Mouse (Mus musculus): Measurements from ENCODE around the gene Zmat5. TPM values are rescaled to one million over a fixed set of nuclear protein-coding genes. Genes with fewer than 3 reads are reported as not detected.

Gene Zmat5
- 60.7 and 65.3 TPM in 2 replicates for polyA plus RNA-seq (2016; fragmentation: Nextera tagmentation; extraction: Ambion mirVana)

DNA sequence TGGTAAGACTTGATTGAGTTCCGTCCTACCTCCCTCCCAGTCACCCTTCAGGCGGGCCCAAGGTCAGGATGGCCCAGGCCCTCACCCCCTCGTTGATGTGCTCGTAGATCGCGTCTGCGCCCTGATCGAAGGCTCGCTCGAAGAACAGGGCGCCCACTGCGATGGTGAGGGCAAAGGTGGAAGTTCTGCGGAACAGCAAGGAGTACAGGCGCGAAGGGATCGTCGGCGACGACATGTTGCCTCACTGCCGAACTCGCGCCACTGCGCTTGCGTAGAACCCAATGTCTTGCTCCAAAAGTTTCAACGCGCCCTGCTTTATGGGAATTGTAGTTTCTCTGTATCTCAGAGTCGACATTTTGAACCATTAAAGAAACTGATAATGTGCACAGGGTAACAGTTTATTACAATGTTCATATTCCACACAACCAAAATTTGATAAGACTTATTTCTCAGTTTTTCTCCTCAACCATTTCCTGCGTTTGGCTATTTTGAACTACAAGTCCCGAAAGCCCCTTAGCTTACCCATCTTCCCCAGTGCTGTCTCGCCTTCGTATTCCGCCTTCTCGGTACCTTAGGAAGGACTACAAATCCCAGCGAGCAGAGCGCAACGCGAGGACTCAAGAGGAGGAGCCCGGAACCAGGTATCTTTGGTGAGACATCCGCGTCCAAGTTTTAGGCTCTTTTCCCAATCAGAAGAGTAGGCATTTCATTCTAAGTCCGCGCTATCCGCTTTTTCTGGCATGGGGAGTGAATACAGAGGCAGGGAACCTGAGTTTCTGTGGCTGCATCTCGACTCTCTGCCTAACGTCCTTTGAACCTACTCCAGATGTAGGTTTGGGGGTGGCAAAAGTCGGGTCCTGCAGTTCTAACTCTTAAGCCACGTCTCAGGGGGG is at the start of gene Zmat5, which contains the start of gene Uqcr10:
Gene Zmat5, plus strand, starts transcription at position 607 of the 893 bp plus-strand sequence.
Gene Uqcr10, minus strand, starts transcription at position 271 of the 893 bp plus-strand sequence.
- peak within 1 kb of the TSS; percentile 78 for H3K4me2 ChIP-seq (replicated peaks)
- peaks cover 18% of the 10 kb centered on the region for H3K36me3 ChIP-seq
- H3K4me1 ChIP-seq = peaks cover 12% of the 10 kb centered on the region
- no peaks in the 10 kb centered on the region for H3K9me3 ChIP-seq
- peak; percentile 94 for ATAC-seq (ENCODE audit: insufficient number of reproducible peaks, insufficient read depth, low FRiP score, low TSS enrichment)
- H3K27me3 ChIP-seq = no peaks in the 10 kb centered on the region
- peak within 1 kb of the TSS; percentile 65 for H3K27ac ChIP-seq
- H3K4me3 ChIP-seq = peak within 1 kb of the TSS; percentile 86
- H3K9ac ChIP-seq = peak within 1 kb of the TSS; percentile 83
- under 1% methylated on average over 47 of the region's 47 CpGs for WGBS

DNA sequence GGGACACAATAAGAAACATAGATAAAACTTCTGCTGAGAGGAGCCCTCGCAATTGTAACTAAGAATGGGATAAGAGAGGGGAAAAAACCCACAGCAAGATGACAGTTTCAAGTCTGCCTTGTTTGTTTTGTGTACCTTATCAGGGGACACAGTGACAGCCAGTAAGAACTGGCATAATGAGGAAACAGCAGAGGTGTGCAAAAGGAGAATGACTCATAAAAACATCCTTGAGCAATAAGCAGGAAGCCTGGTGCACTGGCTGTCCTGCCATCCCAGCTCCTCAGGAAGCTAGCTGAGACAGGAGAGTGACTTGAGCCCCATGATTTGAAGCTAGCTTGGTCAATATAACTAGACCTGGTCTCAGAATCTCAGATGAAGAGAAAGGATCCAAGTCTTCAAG is 44.7 kb upstream of the Zmat5 start:
- Histone ChIP-seq H3K9ac (no peak overlapping the region), H3K4me2 (replicated peaks) (no peak overlapping the region), H3K4me3 (no peak overlapping the region), H3K9me3 (no peaks in the 10 kb centered on the region), H3K27ac (no peak overlapping the region), H3K36me3 (peaks cover 55% of the 10 kb centered on the region), H3K27me3 (no peaks in the 10 kb centered on the region), H3K4me1 (no peaks in the 10 kb centered on the region)
- 82% methylated on average over 1 of the region's 1 CpGs for WGBS
- no peak for ATAC-seq (ENCODE audit: insufficient number of reproducible peaks, insufficient read depth, low FRiP score, low TSS enrichment)

DNA sequence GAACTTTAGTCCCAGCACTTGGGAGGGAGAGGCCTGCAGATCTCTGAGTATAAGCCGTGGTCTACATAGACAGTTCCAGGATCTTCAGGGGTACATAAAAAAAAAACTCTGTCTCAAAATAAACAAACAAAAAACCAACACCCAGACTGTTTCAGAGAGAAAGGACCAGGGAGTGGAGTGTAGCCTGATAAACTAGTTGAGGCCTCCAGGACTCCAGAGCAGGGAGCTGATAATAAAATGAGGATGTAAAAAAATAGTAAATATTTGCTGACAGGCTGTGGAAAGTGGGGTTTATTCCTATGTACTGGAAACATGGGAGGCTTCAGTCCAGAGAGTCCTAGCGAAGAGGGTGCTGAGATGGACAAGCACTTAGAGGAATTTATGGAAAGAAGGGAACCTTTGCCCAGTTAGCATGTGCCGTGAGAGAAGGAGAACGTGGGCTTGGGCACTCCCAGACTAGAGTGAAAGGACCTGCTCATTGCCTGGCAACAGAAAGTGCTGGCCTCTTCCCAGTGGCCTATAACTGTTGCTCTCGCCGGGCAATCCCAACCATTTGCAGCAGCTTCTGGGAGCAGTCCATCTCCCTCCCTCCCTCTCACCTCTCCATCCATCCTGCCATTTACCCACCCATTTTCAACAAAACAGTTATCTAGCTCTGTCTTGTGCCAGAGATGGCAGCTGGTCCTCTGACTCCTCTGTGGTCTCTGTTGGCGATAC is 44.0 kb upstream of the Zmat5 start:
- no peak overlapping the region for H3K27ac ChIP-seq
- H3K36me3 ChIP-seq = peaks cover 48% of the 10 kb centered on the region
- no peak overlapping the region for H3K4me3 ChIP-seq
- H3K27me3 ChIP-seq = no peaks in the 10 kb centered on the region
- no peak overlapping the region for H3K4me2 ChIP-seq (replicated peaks)
- no peaks in the 10 kb centered on the region for H3K4me1 ChIP-seq
- 83% methylated on average over 7 of the region's 7 CpGs for WGBS
- H3K9ac ChIP-seq = no peak overlapping the region
- ATAC-seq (ENCODE audit: insufficient number of reproducible peaks, insufficient read depth, low FRiP score, low TSS enrichment) = no peak
- H3K9me3 ChIP-seq = no peaks in the 10 kb centered on the region

DNA sequence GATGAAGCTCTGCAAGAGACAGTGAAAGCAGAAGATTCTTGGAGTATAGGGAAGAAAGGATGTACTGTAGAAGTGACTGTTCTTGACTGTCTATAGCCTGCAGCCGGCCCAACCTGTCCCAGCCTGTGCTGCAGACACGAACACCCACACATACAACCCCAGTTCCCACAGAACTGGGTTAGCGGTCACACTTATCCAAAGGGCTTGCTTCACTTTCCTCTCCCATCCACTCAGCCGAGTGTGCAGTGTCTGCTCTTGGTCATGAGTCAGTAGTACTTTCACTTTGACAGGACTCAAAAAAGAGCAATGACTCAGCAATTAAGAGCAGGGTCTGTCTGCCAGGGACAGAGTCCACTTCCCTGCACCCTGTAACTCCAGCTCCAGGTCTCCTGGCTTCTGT is 43.2 kb upstream of the Zmat5 start:
- no peaks in the 10 kb centered on the region for H3K9me3 ChIP-seq
- H3K9ac ChIP-seq = no peak overlapping the region
- 83% methylated on average over 4 of the region's 4 CpGs for WGBS
- H3K36me3 ChIP-seq = peaks cover 48% of the 10 kb centered on the region
- no peaks in the 10 kb centered on the region for H3K27me3 ChIP-seq
- H3K4me2 ChIP-seq (replicated peaks) = no peak overlapping the region
- H3K4me3 ChIP-seq = no peak overlapping the region
- no peaks in the 10 kb centered on the region for H3K4me1 ChIP-seq
- H3K27ac ChIP-seq = no peak overlapping the region
- no peak for ATAC-seq (ENCODE audit: insufficient number of reproducible peaks, insufficient read depth, low FRiP score, low TSS enrichment)

DNA sequence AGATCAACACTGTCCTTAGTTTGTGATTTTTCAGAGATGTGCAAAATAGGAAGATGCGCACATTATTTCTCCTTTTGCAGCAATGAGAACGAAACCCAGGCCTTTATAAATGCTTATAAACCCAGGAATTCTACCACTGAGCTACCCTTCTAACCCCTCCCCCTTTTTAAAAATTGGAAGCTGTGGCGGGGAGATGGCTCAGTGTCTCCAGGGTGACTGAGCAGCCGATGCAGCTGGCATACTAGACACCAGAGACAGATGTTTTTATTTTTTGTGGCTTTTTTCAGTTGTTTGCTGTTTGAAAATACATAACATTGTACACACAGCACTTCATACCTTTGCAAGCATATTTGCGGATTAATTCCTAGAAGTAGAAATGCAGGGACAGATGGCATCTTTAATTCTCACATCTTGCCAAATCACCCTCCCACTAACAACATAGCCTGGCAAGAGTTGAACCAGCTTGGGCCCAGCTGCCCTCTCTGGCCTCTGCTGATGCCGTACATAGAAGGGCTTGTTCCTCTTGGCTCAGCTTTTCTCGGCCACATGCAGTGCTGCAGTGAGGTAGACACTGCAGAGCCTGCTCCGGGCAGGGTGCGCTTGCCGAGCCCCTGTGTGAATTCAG is 42.5 kb upstream of the Zmat5 start:
- Histone ChIP-seq H3K9ac (no peak overlapping the region), H3K36me3 (peaks cover 48% of the 10 kb centered on the region), H3K9me3 (no peaks in the 10 kb centered on the region), H3K4me1 (no peaks in the 10 kb centered on the region), H3K27ac (no peak overlapping the region), H3K4me2 (replicated peaks) (no peak overlapping the region), H3K4me3 (no peak overlapping the region), H3K27me3 (no peaks in the 10 kb centered on the region)
- no peak for ATAC-seq (ENCODE audit: insufficient number of reproducible peaks, insufficient read depth, low FRiP score, low TSS enrichment)
- 87% methylated on average over 10 of the region's 10 CpGs for WGBS

GRCm38 (mm10) chr11:4662496-4662878 is 42.0 kb upstream of the Zmat5 start:
- Histone ChIP-seq H3K36me3 (peaks cover 48% of the 10 kb centered on the region), H3K9ac (no peak overlapping the region), H3K27ac (no peak overlapping the region), H3K4me2 (replicated peaks) (no peak overlapping the region), H3K4me3 (no peak overlapping the region), H3K27me3 (no peaks in the 10 kb centered on the region), H3K4me1 (no peaks in the 10 kb centered on the region), H3K9me3 (no peaks in the 10 kb centered on the region)
- 90% methylated on average over 11 of the region's 11 CpGs for WGBS
- ATAC-seq (ENCODE audit: insufficient number of reproducible peaks, insufficient read depth, low FRiP score, low TSS enrichment) = no peak

DNA sequence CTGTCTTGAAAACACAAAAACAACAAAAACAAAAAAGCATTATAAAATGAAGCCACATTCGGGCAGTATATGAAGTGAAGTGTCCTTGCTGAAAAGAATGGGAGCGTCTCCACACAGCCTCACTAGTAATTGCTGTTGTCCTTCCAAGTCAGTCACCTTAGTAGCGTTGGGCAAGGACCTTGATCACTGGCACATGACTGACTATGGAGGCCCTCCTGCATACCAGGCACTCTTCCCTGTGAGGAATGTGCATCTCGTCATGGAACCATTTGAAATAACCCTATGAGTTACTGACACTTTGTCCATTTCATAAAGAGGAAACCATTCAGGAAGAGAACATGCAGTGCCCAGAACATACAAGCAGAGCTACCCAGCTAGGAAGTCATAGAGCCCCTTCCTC is 32.7 kb upstream of the Zmat5 start:
- H3K9me3 ChIP-seq = no peaks in the 10 kb centered on the region
- WGBS = 88% methylated on average over 4 of the region's 4 CpGs
- H3K27me3 ChIP-seq = no peaks in the 10 kb centered on the region
- no peak overlapping the region for H3K27ac ChIP-seq
- peaks cover 56% of the 10 kb centered on the region for H3K36me3 ChIP-seq
- no peak overlapping the region for H3K9ac ChIP-seq
- H3K4me1 ChIP-seq = no peaks in the 10 kb centered on the region
- no peak overlapping the region for H3K4me3 ChIP-seq
- H3K4me2 ChIP-seq (replicated peaks) = no peak overlapping the region
- no peak for ATAC-seq (ENCODE audit: insufficient number of reproducible peaks, insufficient read depth, low FRiP score, low TSS enrichment)

DNA sequence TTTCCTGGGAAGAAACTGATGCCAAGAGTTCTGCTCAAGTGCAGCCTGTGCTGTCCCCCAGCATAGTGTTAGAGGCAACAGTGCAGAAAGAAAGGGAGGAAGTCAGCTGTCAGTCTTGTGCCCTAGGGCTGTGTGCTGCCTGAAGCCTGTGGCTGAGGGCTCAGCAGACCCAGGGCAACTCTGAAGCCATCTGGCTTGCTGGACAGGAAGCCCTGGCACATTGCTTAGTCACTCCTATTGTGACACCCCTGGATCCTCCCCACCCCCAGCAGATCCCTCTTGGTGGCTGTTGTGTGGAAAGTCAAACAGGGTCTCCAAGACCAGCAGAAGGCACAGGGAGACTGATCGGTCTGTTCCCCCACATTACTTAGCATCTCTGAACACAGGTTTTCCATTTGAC is 29.9 kb upstream of the Zmat5 start:
- H3K27me3 ChIP-seq = no peaks in the 10 kb centered on the region
- no peak overlapping the region for H3K4me2 ChIP-seq (replicated peaks)
- WGBS = 92% methylated on average over 1 of the region's 1 CpGs
- peaks cover 67% of the 10 kb centered on the region for H3K36me3 ChIP-seq
- no peak overlapping the region for H3K27ac ChIP-seq
- ATAC-seq (ENCODE audit: insufficient number of reproducible peaks, insufficient read depth, low FRiP score, low TSS enrichment) = no peak
- H3K9ac ChIP-seq = no peak overlapping the region
- H3K9me3 ChIP-seq = no peaks in the 10 kb centered on the region
- H3K4me1 ChIP-seq = peaks cover 12% of the 10 kb centered on the region
- no peak overlapping the region for H3K4me3 ChIP-seq

GRCm38 (mm10) chr11:4675126-4675562 is 29.3 kb upstream of the Zmat5 start:
- no peaks in the 10 kb centered on the region for H3K27me3 ChIP-seq
- no peak overlapping the region for H3K4me2 ChIP-seq (replicated peaks)
- 90% methylated on average over 6 of the region's 6 CpGs for WGBS
- H3K4me3 ChIP-seq = no peak overlapping the region
- no peak overlapping the region for H3K9ac ChIP-seq
- H3K9me3 ChIP-seq = no peaks in the 10 kb centered on the region
- H3K36me3 ChIP-seq = peaks cover 70% of the 10 kb centered on the region
- H3K4me1 ChIP-seq = peaks cover 14% of the 10 kb centered on the region
- H3K27ac ChIP-seq = no peak overlapping the region
- no peak for ATAC-seq (ENCODE audit: insufficient number of reproducible peaks, insufficient read depth, low FRiP score, low TSS enrichment)

- peaks cover 66% of the 10 kb centered on the region for H3K36me3 ChIP-seq
- no peaks in the 10 kb centered on the region for H3K9me3 ChIP-seq
- H3K4me1 ChIP-seq = peaks cover 15% of the 10 kb centered on the region
- H3K27ac ChIP-seq = no peak overlapping the region
- no peak overlapping the region for H3K4me3 ChIP-seq
- H3K9ac ChIP-seq = no peak overlapping the region
- no peak for ATAC-seq (ENCODE audit: insufficient number of reproducible peaks, insufficient read depth, low FRiP score, low TSS enrichment)
- no peaks in the 10 kb centered on the region for H3K27me3 ChIP-seq
- no peak overlapping the region for H3K4me2 ChIP-seq (replicated peaks)
- WGBS = 95% methylated on average over 6 of the region's 6 CpGs
These were observed 28.8 kb upstream of the Zmat5 start for GRCm38 (mm10) chr11:4675693-4676092.

- Histone ChIP-seq H3K4me2 (replicated peaks) (no peak overlapping the region), H3K27me3 (no peaks in the 10 kb centered on the region), H3K4me1 (peaks cover 15% of the 10 kb centered on the region), H3K4me3 (no peak overlapping the region), H3K27ac (no peak overlapping the region), H3K9ac (no peak overlapping the region), H3K36me3 (peaks cover 74% of the 10 kb centered on the region), H3K9me3 (no peaks in the 10 kb centered on the region)
- WGBS = 84% methylated on average over 7 of the region's 7 CpGs
- no peak for ATAC-seq (ENCODE audit: insufficient number of reproducible peaks, insufficient read depth, low FRiP score, low TSS enrichment)
These were observed 27.1 kb upstream of the Zmat5 start for GRCm38 (mm10) chr11:4677250-4677872.
